Mouse (Mus musculus) lung, postnatal 0 days (tissue): Measurements from ENCODE around the gene C5ar1. TPM values are rescaled to one million over a fixed set of nuclear protein-coding genes. Genes with fewer than 3 reads are reported as not detected.
"Not testable (repeated sequence)": the region's sequence is repeated elsewhere in the genome, so short reads cannot be mapped to it uniquely, and the experiment has no call there.

Experiments used
- ATAC-seq: fragments of 200-750 bp; cut with Nextera tagmentation; 2 replicates; pipeline ENCODE4 v1.8.0; 2017; ENCODE audit warnings: moderate library complexity
- DNase-seq: peaks from one replicate; pipeline ENCODE4 v3.0.0-alpha.2; 2016; ENCODE audit warnings: low spot score
- H3K27ac ChIP-seq: fragments of 300-500 bp; sonication (generic); 2 replicates; pipeline ENCODE4 v1.5.1; 2014; ENCODE audit warnings: antibody characterized with exemption, mild to moderate bottlenecking, low read length, mixed read lengths
- H3K27me3 ChIP-seq: fragments of 300-500 bp; sonication (generic); replicated peaks from 2 replicates; pipeline ENCODE4 v1.6.1; 2014; ENCODE audit warnings: low read length, mixed read lengths; ENCODE audit not compliant: insufficient read depth
- H3K36me3 ChIP-seq: fragments of 300-500 bp; sonication (generic); 2 replicates; pipeline ENCODE4 v1.6.1; 2014; ENCODE audit warnings: low read length, mixed read lengths; ENCODE audit not compliant: insufficient read depth
- H3K4me1 ChIP-seq: fragments of 300-500 bp; sonication (generic); 2 replicates; pipeline ENCODE4 v1.6.1; 2014; ENCODE audit warnings: antibody characterized with exemption, low read depth, low read length, mixed read lengths; ENCODE audit not compliant: insufficient read depth
- H3K4me2 ChIP-seq: fragments of 300-500 bp; sonication (generic); replicated peaks from 2 replicates; pipeline ENCODE4 v1.6.1; 2014; ENCODE audit warnings: low read depth, mild to moderate bottlenecking, low read length, moderate library complexity, mixed read lengths
- H3K4me3 ChIP-seq: fragments of 300-500 bp; sonication (generic); 2 replicates; pipeline ENCODE4 v1.5.1; 2014; ENCODE audit warnings: low read depth, low read length
- H3K9ac ChIP-seq: fragments of 300-500 bp; sonication (generic); replicated peaks from 2 replicates; pipeline ENCODE4 v1.6.1; 2014; ENCODE audit warnings: low read depth, mild to moderate bottlenecking
- H3K9me3 ChIP-seq: fragments of 300-500 bp; sonication (generic); 2 replicates; pipeline ENCODE4 v1.6.1; 2016; ENCODE audit warnings: low read length, mixed read lengths
- CTCF ChIP-seq: IDR thresholded peaks from 2 replicates; pipeline ENCODE4 v1.5.1; 2016; ENCODE audit warnings: antibody characterized with exemption, mild to moderate bottlenecking
- EP300 ChIP-seq: IDR thresholded peaks from 2 replicates; pipeline ENCODE4 v1.6.1; 2016; ENCODE audit warnings: antibody characterized with exemption, mild to moderate bottlenecking, control low read depth
- WGBS: fragments of 180-500 bp; shearing (Covaris S2); extraction: QIAGEN DNeasy Blood & Tissue Kit; methylation state at CpG from one replicate; pipeline ENCODE4 v1.1.7; 2014; 5-methylcytosine and 5-hydroxymethylcytosine counted together
- polyA plus RNA-seq: library from polyadenylated mRNA; unstranded; fragments of >200 nt; fragmentation: Nextera tagmentation; extraction: Ambion mirVana; gene quantifications from 2 replicates; pipeline ENCODE4 v1.2.1, GENCODE M21; 2015

C5ar1 gene
- 11.8 and 13.3 TPM in 2 replicates for polyA plus RNA-seq

GRCm38 (mm10) chr7:16259110-16259590, at the start of gene C5ar1:
Gene C5ar1, minus strand, starts transcription at chr7:16259540.
- Histone ChIP-seq H3K9ac (no peak within 1 kb of the TSS), H3K27ac (no peak within 1 kb of the TSS), H3K36me3 (no peaks in the 10 kb centered on the region), H3K9me3 (no peaks in the 10 kb centered on the region), H3K27me3 (no peaks in the 10 kb centered on the region), H3K4me2 (no peak within 1 kb of the TSS), H3K4me1 (no peaks in the 10 kb centered on the region), H3K4me3 (peak within 1 kb of the TSS; percentile 3; the same call in 1 of the 2 replicates)
- 80% methylated on average over 5 of the region's 5 CpGs for WGBS
- TF ChIP-seq CTCF (0 out of 2 replicates have a peak, but pooled peaks have one; percentile 1), EP300 (no peak)
- no peak for DNase-seq
- peak; percentile 26; the same call in 1 of the 2 replicates for ATAC-seq

- Histone ChIP-seq H3K9ac (peak overlapping the region; percentile 51; the same call in 1 of the 2 replicates), H3K4me3 (peak overlapping the region; percentile 80), H3K27me3 (no peaks in the 10 kb centered on the region), H3K4me1 (peaks cover 9% of the 10 kb centered on the region; the same call in 1 of the 2 replicates), H3K9me3 (no peaks in the 10 kb centered on the region), H3K27ac (peak overlapping the region; percentile 99), H3K4me2 (peak overlapping the region; percentile 88), H3K36me3 (no peaks in the 10 kb centered on the region)
- no peak for TF ChIP-seq CTCF
- TF ChIP-seq EP300, result no peak
- DNase-seq (peak; percentile 59), ATAC-seq (no peak)
- WGBS, result 28% methylated on average over 16 of the region's 16 CpGs
These were observed 49.4 kb upstream of the C5ar1 start for GRCm38 (mm10) chr7:16308555-16309317.

- peak within 1 kb of the TSS; percentile 51; the same call in 1 of the 2 replicates for H3K9ac ChIP-seq
- WGBS, result 11% methylated on average over 1 of the region's 1 CpGs
- H3K4me1 ChIP-seq, DNase-seq, H3K36me3 ChIP-seq, H3K27me3 ChIP-seq, ATAC-seq, H3K9me3 ChIP-seq: not testable (repeated sequence)
- H3K4me2 ChIP-seq, result peak within 1 kb of the TSS; percentile 88
- peak within 1 kb of the TSS; percentile 80 for H3K4me3 ChIP-seq
- H3K27ac ChIP-seq, result peak within 1 kb of the TSS; percentile 99
These were observed 48.8 kb upstream of the C5ar1 start, which contains the start of gene Bbc3 for GRCm38 (mm10) chr7:16308093-16308492. Gene Bbc3, plus strand, starts transcription at chr7:16308393.

GRCm38 (mm10) chr7:16307141-16307540, 47.8 kb upstream of the C5ar1 start:
- DNase-seq, H3K4me1 ChIP-seq, ATAC-seq, H3K9me3 ChIP-seq, H3K4me2 ChIP-seq, H3K4me3 ChIP-seq, H3K9ac ChIP-seq, H3K36me3 ChIP-seq, H3K27me3 ChIP-seq, H3K27ac ChIP-seq: not testable (repeated sequence)
- 78% methylated on average over 6 of the region's 6 CpGs for WGBS

GRCm38 (mm10) chr7:16299419-16300035, 40.2 kb upstream of the C5ar1 start:
- peaks cover 16% of the 10 kb centered on the region for H3K4me1 ChIP-seq
- H3K4me2 ChIP-seq, result peak overlapping the region; percentile 39; the same call in 1 of the 2 replicates
- DNase-seq (peak; percentile 82), ATAC-seq (peak; percentile 59)
- H3K9ac ChIP-seq, result no peak overlapping the region
- WGBS, result under 1% methylated on average over 49 of the region's 52 CpGs
- no peaks in the 10 kb centered on the region for H3K9me3 ChIP-seq
- peak overlapping the region; percentile 8; the same call in 1 of the 2 replicates for H3K4me3 ChIP-seq
- no peaks in the 10 kb centered on the region for H3K27me3 ChIP-seq
- no peaks in the 10 kb centered on the region for H3K36me3 ChIP-seq
- no peak overlapping the region for H3K27ac ChIP-seq
- TF ChIP-seq EP300 (no peak), CTCF (no peak)

- H3K4me2 ChIP-seq, result no peak overlapping the region
- H3K9ac ChIP-seq, result no peak overlapping the region
- no peak overlapping the region for H3K27ac ChIP-seq
- H3K4me1 ChIP-seq, result peaks cover 16% of the 10 kb centered on the region
- 84% methylated on average over 5 of the region's 5 CpGs for WGBS
- ATAC-seq (no peak), DNase-seq (no peak)
- H3K36me3 ChIP-seq, result no peaks in the 10 kb centered on the region
- no peak for TF ChIP-seq CTCF
- no peak for TF ChIP-seq EP300
- no peak overlapping the region for H3K4me3 ChIP-seq
- no peaks in the 10 kb centered on the region for H3K9me3 ChIP-seq
- H3K27me3 ChIP-seq, result no peaks in the 10 kb centered on the region
These were observed 39.6 kb upstream of the C5ar1 start for GRCm38 (mm10) chr7:16298927-16299326.
